Mouse (Mus musculus) G1E-ER4 (cell line): ENCODE results near the gene Ash1l. TPM values are rescaled to one million over a fixed set of nuclear protein-coding genes. Genes with fewer than 3 reads are reported as not detected.

Source experiments
- GATA1 ChIP-seq: IDR thresholded peaks from one replicate; pipeline ENCODE4 v1.8.0; 2012; ENCODE audit warnings: low read length, inconsistent platforms
- polyA plus RNA-seq: library from polyadenylated mRNA; stranded (reverse); fragments of >175 nt; gene quantifications from 2 replicates; pipeline ENCODE4 v1.2.3, GENCODE M21; 2012

The Ash1l gene
- polyA plus RNA-seq, 1 experiment: 3.6 TPM

DNA sequence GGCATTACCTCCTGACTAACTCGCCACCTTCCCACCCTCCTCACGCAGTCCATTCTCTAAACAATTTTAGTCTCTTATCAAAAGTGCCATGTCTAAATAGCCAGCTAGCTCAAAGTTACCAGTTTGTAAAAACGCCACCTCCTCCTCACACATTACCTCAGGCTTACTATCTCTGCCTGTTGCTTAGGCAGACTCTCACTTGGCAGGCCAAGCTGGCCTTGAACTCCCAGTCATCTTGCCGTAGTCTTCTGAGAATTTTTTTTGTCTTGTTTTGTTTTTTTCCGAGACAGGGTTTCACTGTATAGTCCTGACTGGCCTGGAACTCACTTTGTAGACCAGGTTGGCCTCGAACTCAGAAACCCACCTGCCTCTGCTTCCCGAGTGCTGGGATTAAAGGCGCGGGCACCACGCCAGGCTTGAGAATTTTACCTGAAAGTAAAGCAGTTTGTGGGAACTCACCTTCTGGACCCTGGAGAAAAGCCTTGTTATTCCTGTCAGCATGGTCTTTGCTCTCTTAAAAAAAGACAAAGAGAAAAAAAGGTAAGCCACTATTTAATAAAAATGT is 8.0 kb upstream of the Ash1l start:
- TF ChIP-seq GATA1: no peak

DNA sequence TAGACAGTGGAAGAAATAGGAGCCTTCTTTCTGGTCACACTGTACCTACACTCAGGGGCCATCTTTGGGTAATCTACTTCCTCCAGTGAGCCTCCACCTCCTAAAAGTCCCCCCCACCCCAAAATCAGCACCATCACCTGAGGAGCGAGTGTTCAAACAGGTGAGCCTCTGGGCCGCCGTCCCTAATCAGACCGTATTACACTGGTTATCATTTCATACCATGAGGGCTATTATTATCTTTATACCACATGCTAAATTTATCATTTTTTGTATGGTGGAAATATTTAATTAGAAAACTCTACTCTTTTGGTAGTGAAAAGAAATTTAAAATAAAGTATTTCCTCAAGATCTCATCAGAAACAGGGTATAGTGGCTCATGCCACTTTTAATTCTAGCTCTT is 6.3 kb upstream of the Ash1l start:
- TF ChIP-seq GATA1: no peak

DNA sequence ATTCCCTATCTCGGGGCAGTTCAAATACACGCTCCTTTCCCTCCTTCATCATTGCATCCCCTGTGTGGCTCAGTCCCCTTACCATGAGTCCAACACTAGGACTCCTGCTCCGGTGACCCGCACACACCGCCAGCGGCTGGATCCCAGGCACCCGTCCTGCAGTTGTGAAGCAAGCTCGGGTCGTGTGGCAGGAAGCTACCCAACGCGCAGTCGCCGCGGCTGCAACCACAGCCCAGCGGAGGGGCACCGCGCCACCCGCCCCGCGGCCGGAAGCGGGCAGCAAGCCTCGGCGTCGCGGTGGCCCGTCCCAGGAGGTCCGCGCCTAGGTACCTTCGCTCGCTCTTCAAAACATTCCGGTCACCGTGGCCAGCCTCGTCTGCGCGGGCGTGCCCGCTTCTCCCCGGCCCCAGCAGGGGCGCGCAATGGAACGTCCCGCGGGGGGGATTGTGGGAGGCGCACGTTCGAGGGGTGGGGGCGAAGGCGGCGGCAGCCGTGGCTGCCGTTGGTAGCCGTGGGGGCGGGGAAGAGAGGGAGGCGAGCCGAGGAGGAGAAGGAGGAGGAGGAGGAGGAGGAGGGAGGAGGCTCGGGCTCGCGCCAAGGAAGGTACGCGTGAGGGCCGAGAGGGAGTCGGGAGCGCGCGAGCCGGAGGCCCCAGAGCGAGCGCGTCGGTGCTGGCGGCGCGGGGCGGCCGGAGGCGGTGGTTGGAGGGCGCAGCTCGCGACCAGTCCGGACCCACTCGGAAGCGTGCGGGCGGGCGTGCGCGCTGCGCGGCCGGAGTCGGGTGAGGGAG is 441 bp upstream of the Ash1l start:
- TF ChIP-seq GATA1: no peak

DNA sequence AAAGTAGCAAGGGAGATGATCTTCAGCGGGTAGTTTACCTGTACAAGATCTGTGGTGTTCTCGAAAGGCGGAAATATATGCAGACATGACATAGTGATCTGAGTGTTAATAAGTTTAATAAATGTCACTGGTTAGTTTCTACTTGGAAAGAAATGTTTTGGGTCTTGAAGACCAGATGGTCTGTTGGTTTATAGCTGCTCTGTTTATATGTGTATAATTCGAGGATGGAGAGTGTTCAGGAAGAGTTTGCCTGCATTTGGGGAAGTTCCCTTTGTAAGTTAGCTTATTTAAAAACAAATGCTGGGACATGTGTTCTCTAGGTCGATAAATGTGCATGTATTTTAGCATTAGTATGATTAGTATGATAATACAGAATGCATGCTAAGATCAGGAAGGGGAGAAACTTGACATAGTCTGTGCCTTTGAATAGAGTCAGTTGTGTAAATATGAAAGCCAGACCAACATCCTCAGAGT is 942 bp downstream of the Ash1l start:
- no peak for TF ChIP-seq GATA1

DNA sequence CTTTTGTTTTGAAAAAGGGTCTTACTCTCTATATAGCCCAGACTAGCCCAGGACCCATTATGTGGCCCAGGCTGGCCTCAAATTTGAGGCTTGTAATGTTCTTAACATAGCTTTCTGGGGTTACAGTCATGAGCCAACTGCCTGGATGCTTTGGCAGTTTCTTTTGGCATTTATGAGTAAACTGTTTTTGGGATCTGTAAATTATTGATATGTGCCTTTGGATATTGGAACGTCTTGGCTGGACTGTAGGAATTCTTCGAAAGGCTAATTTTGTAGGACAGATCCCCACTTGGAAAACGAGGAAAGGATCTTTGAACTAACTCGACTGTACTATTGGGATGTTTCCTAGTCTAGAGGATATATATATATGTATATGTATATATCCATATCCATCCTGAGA is 2.8 kb downstream of the Ash1l start:
- no peak for TF ChIP-seq GATA1

DNA sequence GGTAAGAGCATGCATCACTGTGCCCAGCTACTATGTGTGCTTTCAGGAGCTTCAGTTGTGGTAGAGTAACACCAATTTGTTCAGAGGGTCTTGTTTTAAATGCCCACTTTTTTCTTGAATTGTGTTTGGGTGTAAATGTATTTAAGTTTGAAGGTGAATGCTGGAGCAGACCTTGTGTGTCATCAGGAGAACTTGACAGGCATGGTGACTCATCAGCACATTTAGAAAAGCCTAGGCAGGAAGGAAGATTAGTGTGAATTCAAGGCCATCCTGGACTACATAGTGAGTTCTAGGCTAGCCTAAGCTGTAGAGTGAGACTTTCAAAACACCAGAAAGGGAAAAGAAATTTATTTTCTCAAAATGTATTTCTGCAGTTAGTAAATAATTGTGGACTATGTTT is 3.3 kb downstream of the Ash1l start:
- TF ChIP-seq GATA1: no peak

DNA sequence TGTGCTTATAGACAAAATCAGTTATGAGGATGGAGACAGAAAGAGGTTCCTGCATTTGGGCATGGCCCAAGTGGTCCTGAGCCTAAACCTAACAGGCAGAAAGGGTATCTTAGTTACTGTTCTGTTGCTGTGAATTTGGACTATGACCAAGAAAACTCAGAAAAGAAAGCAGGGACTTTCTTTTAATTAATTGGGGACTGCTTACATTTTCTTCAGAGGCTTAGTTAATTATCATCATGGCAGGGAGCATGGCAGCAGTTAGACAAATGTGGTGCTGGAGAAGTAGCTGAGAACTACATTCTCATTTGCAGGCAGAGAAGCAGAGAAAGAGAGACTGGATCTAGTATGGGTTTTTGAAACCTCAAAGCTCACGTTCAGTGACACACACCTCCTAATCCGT is 24.6 kb downstream of the Ash1l start:
- TF ChIP-seq GATA1: no peak

DNA sequence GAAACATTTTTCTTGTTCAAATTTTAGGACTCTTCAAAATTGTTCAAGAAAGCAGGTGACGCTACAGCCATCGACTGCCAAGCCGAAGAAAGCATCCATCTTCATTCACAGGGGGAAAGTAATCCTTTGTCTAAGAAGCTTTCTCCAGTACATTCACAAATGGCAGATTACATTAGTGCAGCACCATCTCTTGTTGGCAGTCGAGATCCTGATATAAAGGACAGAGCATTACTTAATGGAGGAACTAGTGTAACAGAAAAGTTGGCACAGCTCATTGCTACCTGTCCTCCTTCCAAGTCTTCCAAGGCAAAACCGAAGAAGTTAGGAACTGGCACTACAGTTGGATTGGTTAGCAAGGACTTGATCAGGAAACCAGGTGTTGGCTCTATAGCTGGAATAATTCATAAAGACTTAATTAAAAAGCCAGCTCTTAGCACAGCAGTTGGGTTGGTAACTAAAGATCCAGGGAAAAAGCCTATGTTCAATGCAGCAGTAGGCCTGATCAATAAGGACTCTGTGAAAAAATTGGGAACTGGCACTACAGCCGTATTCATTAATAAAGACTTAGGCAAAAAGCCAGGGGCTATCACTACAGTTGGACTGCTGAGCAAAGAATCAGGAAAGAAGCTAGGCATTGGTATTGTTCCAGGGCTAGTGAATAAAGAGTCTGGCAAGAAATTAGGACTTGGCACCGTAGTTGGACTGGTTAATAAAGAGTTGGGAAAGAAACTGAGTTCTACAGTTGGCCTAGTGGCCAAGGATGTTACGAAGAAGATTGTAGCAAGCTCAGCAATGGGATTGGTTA is 31.0 kb downstream of the Ash1l start:
- TF ChIP-seq GATA1: no peak

DNA sequence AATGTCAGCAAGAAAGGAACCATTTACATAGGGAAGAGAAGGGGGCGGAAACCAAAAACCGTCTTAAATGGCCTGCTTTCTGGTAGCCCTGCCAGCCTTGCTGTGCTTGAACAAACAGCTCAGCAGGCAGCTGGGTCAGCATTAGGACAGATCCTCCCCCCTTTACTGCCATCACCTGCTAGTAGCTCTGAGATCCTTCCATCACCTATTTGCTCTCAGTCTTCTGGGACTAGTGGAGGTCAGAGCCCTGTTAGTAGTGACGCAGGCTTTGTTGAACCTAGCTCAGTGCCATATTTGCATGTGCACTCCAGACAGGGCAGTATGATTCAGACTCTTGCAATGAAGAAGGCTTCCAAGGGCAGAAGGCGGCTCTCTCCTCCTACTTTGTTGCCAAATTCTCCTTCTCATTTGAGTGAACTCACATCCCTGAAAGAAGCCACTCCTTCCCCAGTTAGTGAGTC is 33.5 kb downstream of the Ash1l start:
- TF ChIP-seq GATA1: no peak

DNA sequence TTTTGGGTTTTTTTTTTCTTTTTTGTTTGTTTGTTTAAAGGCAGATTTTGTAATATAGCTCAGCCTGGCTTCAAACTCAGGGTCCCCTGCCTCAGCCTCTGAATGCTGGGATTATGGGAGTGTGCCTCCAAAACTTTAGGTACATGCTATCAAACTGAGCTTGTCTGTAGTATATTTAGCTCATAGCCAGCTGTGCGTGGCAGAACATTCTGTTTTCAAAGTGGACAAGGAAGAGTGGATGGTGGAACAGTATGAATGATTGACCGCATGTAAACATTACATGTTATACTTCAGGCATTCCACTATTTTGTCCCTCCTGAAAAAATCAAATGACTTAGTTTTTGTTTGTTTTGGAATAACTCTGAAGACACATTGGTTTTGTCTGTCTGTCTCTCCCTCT is 42.4 kb downstream of the Ash1l start:
- no peak for TF ChIP-seq GATA1

DNA sequence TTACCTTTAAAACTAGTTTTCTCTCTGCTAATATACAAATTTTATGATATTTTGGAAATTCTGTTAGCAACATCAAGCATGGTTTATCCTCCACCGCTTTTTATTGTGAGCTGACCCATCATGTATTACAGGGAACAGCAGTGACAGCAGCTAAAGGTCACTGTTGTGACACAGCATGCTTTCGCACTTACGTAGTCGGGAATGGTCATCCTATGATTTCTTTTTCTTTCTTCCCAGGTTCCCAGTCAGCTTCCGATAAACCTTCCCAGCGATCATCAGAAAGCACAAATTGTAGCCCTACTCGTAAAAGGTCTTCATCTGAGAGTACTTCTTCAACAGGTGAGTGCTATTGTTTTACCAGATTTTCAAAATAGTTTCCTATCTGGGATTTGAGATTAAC is 51.1 kb downstream of the Ash1l start:
- no peak for TF ChIP-seq GATA1

DNA sequence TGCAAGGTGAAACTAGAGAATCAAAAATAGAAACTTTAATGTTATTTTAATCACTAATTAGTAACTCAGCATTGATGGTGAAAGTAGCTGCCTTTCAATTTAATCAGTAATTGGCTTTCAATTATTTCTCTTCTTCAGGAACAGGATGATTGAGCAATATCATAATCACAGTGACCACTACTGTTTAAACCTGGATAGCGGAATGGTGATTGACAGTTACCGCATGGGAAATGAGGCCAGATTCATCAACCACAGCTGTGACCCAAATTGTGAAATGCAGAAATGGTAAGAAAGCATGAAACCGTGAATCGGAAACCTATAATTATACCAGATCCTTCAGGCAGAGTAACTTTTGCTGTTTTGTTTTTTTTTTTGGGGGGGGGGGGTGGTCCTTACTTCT is 92.9 kb downstream of the Ash1l start:
- TF ChIP-seq GATA1: no peak

DNA sequence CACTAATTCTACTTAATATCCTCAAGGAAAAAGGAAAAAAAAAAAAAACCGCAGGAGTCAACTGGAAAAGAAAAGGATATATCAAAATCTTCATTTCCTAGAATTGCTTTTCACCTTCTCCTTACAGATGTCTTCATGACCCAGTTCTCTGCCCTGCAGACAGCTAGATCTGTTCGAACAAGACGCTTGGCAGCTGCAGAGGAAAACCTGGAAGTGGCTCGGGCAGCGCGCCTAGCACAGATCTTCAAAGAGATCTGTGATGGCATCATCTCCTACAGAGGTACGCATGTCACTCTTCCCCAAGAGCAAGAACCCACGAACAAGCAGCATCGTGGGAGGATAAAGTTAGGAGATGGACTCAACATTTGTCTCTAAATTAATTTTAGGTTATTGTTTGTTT is 107.9 kb downstream of the Ash1l start:
- TF ChIP-seq GATA1: no peak

DNA sequence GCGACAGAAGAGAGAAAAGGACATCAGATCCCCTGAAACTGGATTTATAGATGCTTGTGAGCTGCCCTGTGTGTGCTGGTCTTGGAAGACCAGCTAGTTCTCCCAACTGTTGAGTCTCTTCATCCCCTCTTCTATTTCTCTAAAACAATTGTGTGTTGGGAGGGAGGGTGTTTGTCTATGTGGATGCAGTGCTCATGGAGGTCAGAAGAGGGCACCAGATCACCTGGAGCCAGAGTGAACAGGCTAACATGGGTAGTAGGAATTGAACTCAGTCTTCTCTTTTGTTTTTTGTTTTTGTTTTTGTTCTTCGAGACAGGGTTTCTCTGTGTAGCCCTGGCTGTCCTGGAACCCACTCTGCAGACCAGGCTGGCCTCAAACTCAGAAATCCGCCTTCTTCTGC is 108.4 kb downstream of the Ash1l start:
- TF ChIP-seq GATA1: no peak

DNA sequence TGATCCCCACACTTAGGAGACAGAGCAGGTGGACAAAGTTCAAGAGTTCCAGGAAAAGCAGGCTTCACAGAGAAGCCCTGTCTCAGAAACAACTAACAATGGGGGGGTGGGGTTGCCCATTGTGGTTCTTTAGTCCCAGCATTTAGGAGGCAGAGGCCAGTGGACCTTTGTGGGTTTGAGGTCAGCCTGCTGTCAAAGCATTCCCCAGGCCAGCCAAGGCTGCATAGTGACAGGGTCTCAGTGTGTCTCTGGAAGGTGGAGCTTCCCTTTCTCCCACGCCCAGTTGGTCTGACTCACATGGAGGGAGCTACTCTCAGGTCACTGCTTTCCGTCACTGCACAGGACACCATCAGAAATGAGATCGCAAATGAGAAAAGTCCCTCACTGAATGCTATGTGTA is 111.3 kb downstream of the Ash1l start:
- no peak for TF ChIP-seq GATA1

DNA sequence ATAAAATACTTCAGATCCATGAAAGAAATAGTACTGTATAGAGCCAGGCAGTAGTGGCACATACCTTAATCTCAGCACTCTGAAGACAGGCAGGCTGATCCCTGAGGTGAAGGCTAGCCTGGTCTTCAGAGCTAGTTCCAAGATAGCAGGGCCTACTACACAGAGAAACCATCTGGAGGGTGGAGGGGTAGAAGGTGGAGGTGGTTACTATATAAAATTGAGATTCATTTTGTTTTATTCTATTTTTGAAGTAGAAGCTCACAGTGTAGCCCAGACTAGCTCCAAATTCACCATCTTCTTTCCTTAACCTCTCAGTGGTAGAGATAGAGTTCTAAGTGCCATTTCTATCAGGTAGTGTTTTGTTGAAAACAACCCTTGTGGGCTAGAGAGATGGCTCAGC is 116.8 kb downstream of the Ash1l start:
- no peak for TF ChIP-seq GATA1
